Mouse (Mus musculus): ENCODE data around the gene Celf5. TPM values are rescaled to one million over a fixed set of nuclear protein-coding genes. Genes with fewer than 3 reads are reported as not detected.
"Not testable (repeated sequence)": the region's sequence is repeated elsewhere in the genome, so short reads cannot be mapped to it uniquely, and the experiment has no call there.

Gene Celf5
- total RNA-seq, 1 experiment from 2014 or later: 0.60 TPM

DNA sequence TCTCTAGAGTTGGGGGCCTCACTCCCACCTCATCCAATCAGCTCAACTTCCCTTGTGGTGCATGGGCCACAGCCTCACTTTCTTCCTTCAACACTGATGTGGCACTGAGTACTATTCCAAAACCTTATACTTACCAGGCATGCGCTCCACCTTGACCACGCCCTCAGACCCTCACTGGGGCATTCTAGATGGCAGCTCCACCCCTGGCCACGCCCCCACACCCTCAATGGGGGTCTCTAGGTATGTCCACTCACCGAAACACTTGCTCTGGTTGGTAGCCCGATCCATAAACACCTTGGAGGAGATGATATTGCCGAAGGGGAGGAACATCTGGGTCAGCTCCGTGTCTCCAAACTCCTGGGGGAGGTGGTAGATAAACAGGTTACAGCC lies 20.1 kb downstream of the Celf5 start:
- ATAC-seq (replicated peaks in 1 of 2; ENCODE audit: insufficient read depth in 1 of 2, low FRiP score in 2 of 2, low TSS enrichment in 1 of 2, low read depth in 1 of 2, poor library complexity in 2 of 2, severe bottlenecking in 2 of 2): no peak

DNA sequence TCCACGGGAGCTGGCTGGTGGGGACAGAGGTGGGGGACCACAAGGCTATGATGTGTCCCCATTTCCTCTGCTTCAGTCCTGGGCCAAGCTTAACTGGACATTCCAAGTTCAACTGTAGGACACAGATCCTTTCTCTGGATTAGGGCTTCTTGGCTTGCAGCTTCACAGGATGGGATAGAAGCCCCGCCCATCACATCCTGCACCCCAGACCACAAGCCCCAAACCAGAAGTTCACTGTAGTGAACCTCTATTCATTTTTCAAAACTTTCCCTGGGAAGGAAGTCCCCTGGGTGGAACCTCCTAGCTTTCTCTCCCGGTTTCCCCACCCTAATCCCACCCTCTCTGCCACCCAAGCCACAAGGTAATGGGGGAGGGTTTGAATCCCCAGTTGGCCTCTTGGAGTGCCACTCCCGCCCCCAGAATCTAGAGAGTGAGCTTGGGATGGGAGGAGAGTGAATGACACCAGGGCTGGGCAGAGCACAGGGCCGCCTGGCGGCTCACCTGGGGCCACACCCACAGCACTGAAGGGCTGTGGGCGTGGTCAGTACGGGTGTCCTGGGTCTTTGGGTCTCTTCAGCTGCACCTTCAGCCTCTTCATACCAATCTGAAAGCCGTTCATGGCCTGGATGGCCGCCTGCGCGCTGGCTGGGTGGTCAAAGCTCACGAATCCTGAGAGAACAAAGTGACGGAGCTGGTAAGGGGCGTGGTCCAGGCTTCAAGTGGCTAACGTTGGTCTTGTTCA lies 20.7 kb downstream of the Celf5 start:
- no peak; a peak in 1 of 4 replicates for ATAC-seq (replicated peaks in 1 of 2; ENCODE audit: insufficient read depth in 1 of 2, low FRiP score in 2 of 2, low TSS enrichment in 1 of 2, low read depth in 1 of 2, poor library complexity in 2 of 2, severe bottlenecking in 2 of 2)

GRCm38 (mm10) chr10:81460951-81461350 lies 21.6 kb downstream of the Celf5 start:
- no peak for ATAC-seq (replicated peaks in 1 of 2; ENCODE audit: insufficient read depth in 1 of 2, low FRiP score in 2 of 2, low TSS enrichment in 1 of 2, low read depth in 1 of 2, poor library complexity in 2 of 2, severe bottlenecking in 2 of 2)

DNA sequence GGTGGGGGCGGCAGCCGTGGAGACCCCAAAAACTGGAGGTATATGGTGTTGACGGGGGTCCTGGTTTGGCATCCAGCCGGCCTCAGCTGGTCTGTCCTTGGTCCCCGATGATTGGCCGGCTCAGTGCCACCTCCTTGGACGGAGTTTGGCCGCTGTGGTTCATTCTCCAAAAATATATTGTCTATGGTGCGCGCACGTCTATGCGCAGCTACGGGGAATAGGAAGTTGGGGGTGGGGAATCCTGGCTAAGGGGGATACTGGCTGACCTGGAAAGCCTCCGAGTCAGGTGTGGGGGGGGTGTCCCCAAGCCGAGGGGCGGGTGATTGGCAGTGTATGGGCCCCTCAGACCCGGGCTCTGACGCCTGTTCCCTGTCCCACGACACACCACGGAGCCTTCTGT lies 22.0 kb downstream of the Celf5 start:
- no peak for ATAC-seq (replicated peaks in 1 of 2; ENCODE audit: insufficient read depth in 1 of 2, low FRiP score in 2 of 2, low TSS enrichment in 1 of 2, low read depth in 1 of 2, poor library complexity in 2 of 2, severe bottlenecking in 2 of 2)

GRCm38 (mm10) chr10:81459399-81459798 lies 23.1 kb downstream of the Celf5 start:
- no peak for ATAC-seq (replicated peaks in 1 of 2; ENCODE audit: insufficient read depth in 1 of 2, low FRiP score in 2 of 2, low TSS enrichment in 1 of 2, low read depth in 1 of 2, poor library complexity in 2 of 2, severe bottlenecking in 2 of 2)

DNA sequence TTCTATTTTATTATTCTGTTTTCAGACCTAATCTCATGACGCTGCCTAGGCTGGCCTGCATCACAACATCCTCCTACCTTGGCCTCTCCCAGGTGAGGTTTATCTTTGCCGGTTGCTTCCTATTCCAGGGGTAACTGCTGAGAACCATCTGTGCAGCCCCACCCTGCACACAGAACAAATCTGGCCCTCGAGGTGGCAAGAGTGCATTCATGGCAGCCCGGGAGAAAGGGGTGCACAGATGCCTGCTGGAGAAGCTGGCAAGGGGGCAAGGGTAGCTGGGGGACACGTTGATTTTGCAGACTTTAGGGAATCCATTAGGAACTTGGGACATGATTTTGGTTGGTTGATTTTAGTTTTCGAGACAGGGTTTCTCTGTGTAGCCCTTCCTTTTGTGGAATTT lies 24.2 kb downstream of the Celf5 start:
- no peak for ATAC-seq (replicated peaks in 1 of 2; ENCODE audit: insufficient read depth in 1 of 2, low FRiP score in 2 of 2, low TSS enrichment in 1 of 2, low read depth in 1 of 2, poor library complexity in 2 of 2, severe bottlenecking in 2 of 2)

DNA sequence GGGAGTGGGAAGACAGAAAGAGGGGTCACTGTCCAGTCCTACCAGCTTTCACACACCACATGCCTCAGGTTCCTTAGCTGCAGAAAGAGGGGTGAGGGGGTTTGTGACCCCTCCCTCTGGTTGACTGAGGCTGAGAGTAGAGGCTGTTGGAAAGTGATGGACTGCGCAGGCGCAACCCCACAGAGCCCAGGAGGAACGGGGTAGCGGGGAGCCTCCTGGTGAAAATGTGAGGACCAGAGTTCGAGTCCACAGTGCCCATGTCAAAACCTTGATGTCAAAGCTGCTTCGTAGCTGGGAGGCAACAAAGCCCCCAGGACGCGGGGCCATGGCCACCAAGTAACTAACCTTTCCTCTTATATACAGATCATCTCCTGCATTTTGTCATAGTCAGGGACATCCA lies 24.9 kb downstream of the Celf5 start:
- ATAC-seq (replicated peaks in 1 of 2; ENCODE audit: insufficient read depth in 1 of 2, low FRiP score in 2 of 2, low TSS enrichment in 1 of 2, low read depth in 1 of 2, poor library complexity in 2 of 2, severe bottlenecking in 2 of 2): no peak

- ATAC-seq (replicated peaks in 1 of 2; ENCODE audit: insufficient read depth in 1 of 2, low FRiP score in 2 of 2, low TSS enrichment in 1 of 2, low read depth in 1 of 2, poor library complexity in 2 of 2, severe bottlenecking in 2 of 2): no peak
Measured at GRCm38 (mm10) chr10:81456983-81457563, 25.4 kb downstream of the Celf5 start.

GRCm38 (mm10) chr10:81455181-81455895 lies 27.2 kb downstream of the Celf5 start, which contains the start of gene Nfic:
TSS of gene Nfic (minus strand) at chr10:81455635.
- ATAC-seq (replicated peaks in 1 of 2; ENCODE audit: insufficient read depth in 1 of 2, low FRiP score in 2 of 2, low TSS enrichment in 1 of 2, low read depth in 1 of 2, poor library complexity in 2 of 2, severe bottlenecking in 2 of 2): no peak

DNA sequence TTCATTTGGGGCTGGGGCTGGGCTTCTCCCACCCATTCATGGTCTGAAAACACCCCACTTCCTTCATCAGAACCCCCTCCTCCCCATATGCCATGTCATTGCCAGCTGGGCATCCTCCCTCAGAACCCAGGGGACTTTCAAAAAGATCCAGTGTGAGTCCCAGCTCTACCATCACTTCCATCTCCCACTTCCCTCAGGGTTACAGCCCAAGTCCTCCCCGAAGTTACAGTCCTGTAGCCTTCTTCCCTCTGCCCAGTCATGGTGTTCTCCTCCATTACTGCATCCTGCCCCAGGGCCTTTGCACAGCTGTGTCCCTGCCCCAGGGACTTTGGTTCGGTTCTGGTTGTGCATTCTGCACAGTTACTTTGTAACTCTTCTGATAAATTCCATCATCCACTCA lies 28.4 kb downstream of the Celf5 start:
- ATAC-seq (replicated peaks in 1 of 2; ENCODE audit: insufficient read depth in 1 of 2, low FRiP score in 2 of 2, low TSS enrichment in 1 of 2, low read depth in 1 of 2, poor library complexity in 2 of 2, severe bottlenecking in 2 of 2): no peak

DNA sequence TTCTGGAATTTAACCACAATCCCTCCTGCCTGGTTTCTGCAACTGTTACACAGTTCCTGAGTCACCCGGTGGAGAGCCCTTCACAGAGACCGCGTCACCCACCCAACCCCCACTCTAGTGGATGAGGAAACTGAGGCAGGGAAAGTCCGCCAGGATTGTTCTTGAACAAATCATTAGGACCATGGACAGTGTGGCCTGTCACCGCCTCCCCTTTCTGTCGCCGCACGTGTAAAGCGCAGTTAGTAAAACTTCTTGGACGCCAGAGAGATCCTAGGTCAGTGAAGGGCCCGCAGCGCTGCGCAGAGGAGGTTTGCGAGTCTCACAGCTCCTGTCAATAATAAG lies 29.6 kb downstream of the Celf5 start:
- no peak for ATAC-seq (replicated peaks in 1 of 2; ENCODE audit: insufficient read depth in 1 of 2, low FRiP score in 2 of 2, low TSS enrichment in 1 of 2, low read depth in 1 of 2, poor library complexity in 2 of 2, severe bottlenecking in 2 of 2)

DNA sequence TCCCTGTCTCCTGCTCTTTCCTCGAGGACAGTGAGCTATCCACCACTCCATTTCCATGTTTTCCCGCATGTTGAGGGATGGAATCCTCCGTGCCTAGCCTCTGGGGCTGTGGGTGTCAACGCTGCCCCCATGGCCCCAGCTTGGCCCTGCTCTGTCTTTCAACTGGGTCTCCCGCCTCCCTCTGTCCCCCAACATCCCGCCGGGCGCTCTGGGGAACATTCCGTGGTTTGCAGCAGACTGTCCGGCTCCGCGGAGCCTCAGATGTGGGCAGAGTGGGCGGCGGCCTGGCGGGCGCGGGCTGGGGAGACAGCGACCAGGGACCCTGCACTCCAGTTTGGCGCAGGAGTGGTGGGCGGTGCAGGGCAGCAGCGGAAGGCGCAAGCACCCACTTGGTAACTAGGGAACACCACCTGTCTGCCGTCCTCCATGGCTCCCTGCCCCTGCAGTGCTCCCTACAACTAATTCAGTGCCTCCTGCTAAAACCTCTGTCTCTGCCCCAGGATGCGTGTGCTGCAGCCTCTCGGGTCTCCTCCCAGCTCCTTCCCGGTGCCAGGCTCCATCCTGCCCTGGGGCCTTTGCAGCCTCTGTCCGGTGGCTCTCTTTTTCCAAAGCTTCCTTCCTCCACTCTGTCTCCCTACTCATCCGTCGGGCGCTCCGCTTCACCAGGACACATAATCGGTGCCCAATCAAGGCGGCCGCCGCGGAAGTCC lies 30.1 kb downstream of the Celf5 start:
- no peak for ATAC-seq (replicated peaks in 1 of 2; ENCODE audit: insufficient read depth in 1 of 2, low FRiP score in 2 of 2, low TSS enrichment in 1 of 2, low read depth in 1 of 2, poor library complexity in 2 of 2, severe bottlenecking in 2 of 2)

GRCm38 (mm10) chr10:81451365-81451745 lies 31.2 kb downstream of the Celf5 start:
- no peak for ATAC-seq (replicated peaks in 1 of 2; ENCODE audit: insufficient read depth in 1 of 2, low FRiP score in 2 of 2, low TSS enrichment in 1 of 2, low read depth in 1 of 2, poor library complexity in 2 of 2, severe bottlenecking in 2 of 2)

DNA sequence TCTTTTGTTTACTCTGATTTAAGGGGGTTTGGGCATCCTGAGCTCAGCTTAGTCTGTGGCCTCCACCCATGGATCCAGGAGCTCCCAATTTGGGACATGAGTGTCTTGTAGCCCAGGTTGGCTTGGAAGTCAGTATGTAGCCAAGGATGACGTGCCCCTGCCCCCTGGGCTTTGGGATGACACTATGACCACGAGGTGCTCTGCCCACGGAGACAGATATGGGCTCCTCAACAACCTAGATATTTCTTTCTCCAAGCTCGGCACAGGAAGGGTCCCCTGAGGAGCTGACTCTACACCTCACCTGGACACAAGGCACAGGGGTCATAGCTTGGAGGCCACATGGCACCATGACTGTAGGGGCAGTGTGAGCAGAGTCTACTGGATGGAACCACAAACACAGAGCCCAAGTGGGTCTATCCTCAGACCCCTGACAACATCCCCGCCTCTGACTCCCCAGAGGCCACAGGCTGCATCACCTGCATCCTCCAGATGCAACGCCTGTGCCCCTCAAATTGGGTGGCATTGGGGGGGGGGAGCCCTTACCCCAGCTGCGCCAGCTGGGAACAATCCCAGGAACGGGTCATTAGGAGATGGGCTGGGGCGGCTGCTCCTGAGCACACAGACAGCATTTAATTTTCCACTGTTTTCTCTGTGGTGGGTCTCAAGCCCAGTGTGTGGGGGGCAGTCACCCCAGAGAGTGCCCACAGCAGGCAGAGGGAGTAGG lies 31.7 kb downstream of the Celf5 start:
- ATAC-seq (replicated peaks in 1 of 2; ENCODE audit: insufficient read depth in 1 of 2, low FRiP score in 2 of 2, low TSS enrichment in 1 of 2, low read depth in 1 of 2, poor library complexity in 2 of 2, severe bottlenecking in 2 of 2): no peak

DNA sequence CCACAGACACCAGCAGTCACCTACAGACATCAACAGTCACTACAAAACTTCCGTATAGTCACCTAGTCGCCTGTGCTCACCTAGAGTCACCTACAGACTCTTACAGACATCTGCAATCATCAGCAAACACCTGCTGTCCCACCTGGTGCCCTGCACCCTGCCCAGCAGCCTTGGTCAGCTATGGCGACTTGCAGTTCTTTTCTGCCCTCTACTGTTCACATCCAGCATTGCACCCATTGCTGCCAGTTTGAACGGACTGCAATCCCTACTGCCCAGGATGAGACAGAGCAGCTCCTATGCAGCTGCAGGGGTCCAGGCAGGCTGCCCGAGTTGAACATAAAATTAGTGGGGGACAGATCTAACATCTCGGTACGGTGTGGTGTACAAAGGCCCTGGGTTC lies 32.4 kb downstream of the Celf5 start:
- ATAC-seq (replicated peaks in 1 of 2; ENCODE audit: insufficient read depth in 1 of 2, low FRiP score in 2 of 2, low TSS enrichment in 1 of 2, low read depth in 1 of 2, poor library complexity in 2 of 2, severe bottlenecking in 2 of 2): peak; percentile 84 to 88

- not testable (repeated sequence) for ATAC-seq (replicated peaks in 1 of 2; ENCODE audit: insufficient read depth in 1 of 2, low FRiP score in 2 of 2, low TSS enrichment in 1 of 2, low read depth in 1 of 2, poor library complexity in 2 of 2, severe bottlenecking in 2 of 2)
Measured at GRCm38 (mm10) chr10:81445516-81445915, 37.0 kb downstream of the Celf5 start.

- ATAC-seq (replicated peaks in 1 of 2; ENCODE audit: insufficient read depth in 1 of 2, low FRiP score in 2 of 2, low TSS enrichment in 1 of 2, low read depth in 1 of 2, poor library complexity in 2 of 2, severe bottlenecking in 2 of 2): peak; percentile 65 to 81; a peak in 3 of 4 replicates
Measured at GRCm38 (mm10) chr10:81441019-81441418, 41.5 kb downstream of the Celf5 start.

Measured in hematopoietic stem cell, adult 5-6 weeks (primary cell).